Mouse (Mus musculus) cerebellum, adult 2 months (tissue): ENCODE data around the gene Mllt3.

ENCODE experiments used
- CTCF ChIP-seq: fragments of 200-500 bp; IDR thresholded peaks from 2 replicates; pipeline ENCODE4 v1.5.1; 2011; ENCODE audit warnings: low read depth, mild to moderate bottlenecking, control low read depth, low read length, moderate library complexity, borderline replicate concordance; ENCODE audit not compliant: insufficient read depth
- POLR2A ChIP-seq: fragments of 200-500 bp; IDR thresholded peaks from 2 replicates; pipeline ENCODE4 v1.6.1; 2011; ENCODE audit warnings: low read length, control low read depth, borderline replicate concordance; ENCODE audit not compliant: insufficient read depth

DNA sequence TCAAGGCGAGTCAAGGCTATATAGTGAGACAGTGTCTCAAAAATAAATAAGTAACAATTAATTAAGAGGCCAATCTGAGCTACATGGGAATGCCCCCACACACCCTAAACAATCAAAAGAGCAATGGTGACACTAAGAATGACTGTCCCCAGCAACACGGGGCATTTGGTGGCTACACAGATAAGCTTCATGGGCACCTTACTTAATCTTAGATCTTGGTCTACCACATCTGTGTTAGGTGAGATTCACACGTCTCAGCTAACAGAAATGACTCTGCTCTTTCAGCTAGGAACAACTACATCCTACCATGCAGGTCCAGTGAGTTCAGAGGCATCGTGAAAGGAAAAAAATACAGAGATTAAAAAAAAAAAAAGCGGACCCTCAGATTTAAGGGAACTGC lies 22.7 kb downstream of the Mllt3 start:
- TF ChIP-seq POLR2A (no peak), CTCF (no peak)
